Mouse (Mus musculus) G1E-ER4 (cell line): ENCODE results near the gene Ywhae. TPM values are rescaled to one million over a fixed set of nuclear protein-coding genes. Genes with fewer than 3 reads are reported as not detected.

Experiments used
- GATA1 ChIP-seq: IDR thresholded peaks from one replicate; pipeline ENCODE4 v1.8.0; 2012; ENCODE audit warnings: low read length, inconsistent platforms
- polyA plus RNA-seq: library from polyadenylated mRNA; stranded (reverse); fragments of >175 nt; gene quantifications from 2 replicates; pipeline ENCODE4 v1.2.3, GENCODE M21; 2012

Gene Ywhae
- polyA plus RNA-seq, 1 experiment: 613 TPM

GRCm38 (mm10) chr11:75807486-75807885, 74.8 kb downstream of the Ywhae start:
- no peak for TF ChIP-seq GATA1

GRCm38 (mm10) chr11:75810526-75810925, 77.9 kb downstream of the Ywhae start:
- TF ChIP-seq GATA1: no peak

GRCm38 (mm10) chr11:75811900-75812299, 79.2 kb downstream of the Ywhae start:
- no peak for TF ChIP-seq GATA1

- TF ChIP-seq GATA1: no peak
These were observed 80.4 kb downstream of the Ywhae start for GRCm38 (mm10) chr11:75813085-75813484.

Other genes starting within 250 kb of the Ywhae start
- gene Prpf8, start 246.1 kb upstream of the Ywhae start, polyA plus RNA-seq: 57.7 and 84.3 TPM in 2 replicates
- 0.30 and 0.37 TPM in 2 replicates for gene Rilp, start 222.8 kb upstream of the Ywhae start, polyA plus RNA-seq
- gene Scarf1, start 219.3 kb upstream of the Ywhae start, polyA plus RNA-seq: 0.03 and 0.04 TPM in 2 replicates
- gene Slc43a2, start 201.2 kb upstream of the Ywhae start, polyA plus RNA-seq: 5.1 and 6.5 TPM in 2 replicates
- 36.7 and 46.7 TPM in 2 replicates for gene Pitpna, start 144.8 kb upstream of the Ywhae start, polyA plus RNA-seq
- 23.9 and 39.1 TPM in 2 replicates for gene Inpp5k, start 101.9 kb upstream of the Ywhae start, polyA plus RNA-seq
- 32.6 and 47.1 TPM in 2 replicates for gene Myo1c, start 82.4 kb upstream of the Ywhae start, polyA plus RNA-seq
- gene Crk, start 53.6 kb upstream of the Ywhae start, polyA plus RNA-seq: 124 and 160 TPM in 2 replicates
- not detected in 2 replicates for gene Doc2b, start 63.2 kb downstream of the Ywhae start, polyA plus RNA-seq
- gene Rph3al, start 205.6 kb downstream of the Ywhae start, polyA plus RNA-seq: not detected in 2 replicates